Mouse (Mus musculus) olfactory bulb, adult 2 months (tissue): Measurements from ENCODE around the gene Il1f9.

Experiments used
- CTCF ChIP-seq: fragments of 200-500 bp; IDR thresholded peaks from 2 replicates; pipeline ENCODE4 v1.5.1; 2012; ENCODE audit warnings: low read depth, mild to moderate bottlenecking, low read length, moderate library complexity; ENCODE audit not compliant: insufficient read depth
- POLR2A ChIP-seq: fragments of 200-500 bp; IDR thresholded peaks from 2 replicates; pipeline ENCODE4 v1.6.1; 2012; ENCODE audit warnings: mild to moderate bottlenecking, low read depth, low read length, moderate library complexity; ENCODE audit not compliant: insufficient read depth

- TF ChIP-seq POLR2A: no peak
- TF ChIP-seq CTCF: no peak
Measured at GRCm38 (mm10) chr2:24152861-24153260, 33.4 kb upstream of the Il1f9 start, which contains the start of gene Il1f8.
